ENCODE assay signal across 16 mouse cellular contexts in the genomic region with DNA sequence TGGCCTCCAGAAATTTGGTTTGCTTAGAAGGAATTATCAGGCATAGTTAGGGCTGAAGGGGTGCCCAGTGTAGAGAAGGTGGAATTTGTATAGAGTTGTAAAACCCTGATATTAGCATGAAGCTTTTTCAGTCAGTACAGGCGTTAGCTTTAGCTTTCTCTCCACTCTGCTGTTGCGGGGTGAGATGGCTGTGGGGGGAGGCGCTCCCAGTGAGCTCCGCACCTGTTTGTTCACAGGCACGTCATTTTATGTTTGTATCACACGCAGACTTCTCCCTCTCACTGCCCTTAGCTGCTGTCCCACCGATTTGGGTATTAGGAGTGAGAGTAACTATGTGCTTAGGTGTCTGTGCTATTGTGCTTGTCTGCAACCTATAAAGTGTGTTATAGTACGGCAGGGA.
DNase-seq lines count a peak whose midpoint lies in the region; ATAC-seq and TF ChIP-seq lines count a peak whose summit lies in the region.
"Had no signal": no experiment of that assay in that cellular context is flagged by ENCODE, and none has a peak within 500 bp of the region (broad histone marks: within the 10 kb centered on the region; RNA-seq: fewer than 3 reads in every experiment).

No protein-coding gene starts in this region.

- H3K4me1 ChIP-seq in kidney, adult 2 months (ENCODE audit: control insufficient read depth, insufficient read depth, low read length): peaks cover 48% of the 10 kb centered on the region
- H3K4me1 ChIP-seq in embryonic facial prominence, embryonic 15.5 days: peaks cover 81% of the 10 kb centered on the region
- H3K4me1 ChIP-seq in stomach, embryonic 16.5 days (ENCODE audit: control insufficient read depth, insufficient read depth, low read length): peaks cover 47% of the 10 kb centered on the region

- WGBS in kidney, adult 2 months: 53% methylated on average over 8 of the region's 8 CpGs
- 48% methylated on average over 8 of the region's 8 CpGs for WGBS in embryonic facial prominence, embryonic 15.5 days
- 63% methylated on average over 8 of the region's 8 CpGs for WGBS in stomach, embryonic 16.5 days

- H3K4me3 ChIP-seq in kidney, adult 2 months (ENCODE audit: insufficient read depth, low read depth, low read length): 0 out of 2 replicates have a peak overlapping the region, but pooled peaks have one; percentile 5
- peak overlapping the region; percentile 56 for H3K4me3 ChIP-seq in embryonic facial prominence, embryonic 15.5 days (replicated peaks)
- 0 out of 2 replicates have a peak overlapping the region, but pooled peaks have one; percentile 24 for H3K4me3 ChIP-seq in stomach, embryonic 16.5 days (replicated peaks; ENCODE audit: low read length)
- H3K4me3 ChIP-seq: heart, embryonic 15.5 days; layer of hippocampus, adult 2 months had no signal

- DNase-seq in kidney, adult 2 months: no peak
- no peak for DNase-seq in kidney, postnatal 4 days
- DNase-seq in retina, embryonic 14.5 days (ENCODE audit: low spot score): peak; percentile 19
- DNase-seq in retina, postnatal 1 day: no peak
- no peak for DNase-seq in ovary, postnatal 14 days (ENCODE audit: low spot score)
- DNase-seq: cerebellum, adult 9-10 months; gastrocnemius, postnatal 14 days; liver, postnatal 0 days; right cerebral cortex, adult 18-20 months; thymus, adult 2 months had no signal

- H3K9ac ChIP-seq in embryonic facial prominence, embryonic 15.5 days: peak overlapping the region; percentile 10; the same call in 1 of the 2 replicates
- peak overlapping the region; percentile 53; the same call in 1 of the 2 replicates for H3K9ac ChIP-seq in stomach, embryonic 16.5 days (ENCODE audit: low read length)
- H3K9ac ChIP-seq: heart, embryonic 15.5 days; liver, postnatal 0 days had no signal

- TF ChIP-seq CTCF in kidney, adult 2 months (conservative IDR thresholded peaks at IDR 0.05; ENCODE audit: insufficient read depth, insufficient read length, low read depth, low read length): no peak

- peak overlapping the region; percentile 18; the same call in 1 of the 2 replicates for H3K27ac ChIP-seq in kidney, adult 2 months (ENCODE audit: insufficient read depth, low read depth, low read length)
- H3K27ac ChIP-seq in embryonic facial prominence, embryonic 15.5 days (replicated peaks): peak overlapping the region; percentile 91
- H3K27ac ChIP-seq in stomach, embryonic 16.5 days (ENCODE audit: low read length): peak overlapping the region; percentile 52
- H3K27ac ChIP-seq: heart, embryonic 15.5 days had no signal

- TF ChIP-seq POLR2A in kidney, adult 2 months (IDR thresholded peaks at IDR 0.05; ENCODE audit: low read depth, low read length): no peak

- H3K27me3 ChIP-seq in kidney, adult 2 months (replicated peaks; ENCODE audit: control insufficient read depth, insufficient read depth, low read length): no peaks in the 10 kb centered on the region
- H3K27me3 ChIP-seq in embryonic facial prominence, embryonic 15.5 days: no peaks in the 10 kb centered on the region
- H3K27me3 ChIP-seq in stomach, embryonic 16.5 days (ENCODE audit: control insufficient read depth, insufficient read depth, low read length): no peaks in the 10 kb centered on the region
- H3K27me3 ChIP-seq: heart, embryonic 15.5 days had no signal

- no peaks in the 10 kb centered on the region for H3K9me3 ChIP-seq in embryonic facial prominence, embryonic 15.5 days (replicated peaks)
- no peaks in the 10 kb centered on the region for H3K9me3 ChIP-seq in stomach, embryonic 16.5 days (replicated peaks; ENCODE audit: control insufficient read depth, low read length)
- H3K9me3 ChIP-seq: heart, embryonic 15.5 days had no signal

- H3K4me2 ChIP-seq in embryonic facial prominence, embryonic 15.5 days (replicated peaks): peak overlapping the region; percentile 60
- H3K4me2 ChIP-seq in stomach, embryonic 16.5 days (ENCODE audit: low read depth, low read length): peak overlapping the region; percentile 41
- H3K4me2 ChIP-seq: midbrain, embryonic 11.5 days had no signal

- peaks cover 6% of the 10 kb centered on the region; the same call in 1 of the 2 replicates for H3K36me3 ChIP-seq in kidney, adult 2 months (ENCODE audit: control insufficient read depth, insufficient read depth, low read length)
- H3K36me3 ChIP-seq in embryonic facial prominence, embryonic 15.5 days: peaks cover 30% of the 10 kb centered on the region
- H3K36me3 ChIP-seq in stomach, embryonic 16.5 days (ENCODE audit: control insufficient read depth, insufficient read depth, low read length): peaks cover 12% of the 10 kb centered on the region

- ATAC-seq in embryonic facial prominence, embryonic 15.5 days (ENCODE audit: insufficient number of reproducible peaks, low FRiP score, low TSS enrichment, low read depth): no peak
- ATAC-seq in stomach, embryonic 16.5 days (ENCODE audit: insufficient read depth, low FRiP score): no peak
- ATAC-seq: forebrain, embryonic 16.5 days; liver, postnatal 0 days had no signal

Comparison
In these comparisons a context has a peak if more than half of its experiments do, and no peak if none do; other contexts are left out.
1. H3K27ac ChIP-seq: peak in every context shown above with its lines; median percentile 91 in embryonic facial prominence, embryonic 15.5 days; 52 in stomach, embryonic 16.5 days; 18 in kidney, adult 2 months.
2. H3K4me3 ChIP-seq: peak in every context shown above with its lines; median percentile 56 in embryonic facial prominence, embryonic 15.5 days; 24 in stomach, embryonic 16.5 days; 5 in kidney, adult 2 months.